Mouse (Mus musculus) liver, embryonic 15.5 days (tissue): Measurements from ENCODE around the gene C1ql4. TPM values are rescaled to one million over a fixed set of nuclear protein-coding genes. Genes with fewer than 3 reads are reported as not detected.
"Not testable (repeated sequence)": the region's sequence is repeated elsewhere in the genome, so short reads cannot be mapped to it uniquely, and the experiment has no call there.

ENCODE experiments used
- ATAC-seq: fragments of 200-750 bp; cut with Nextera tagmentation; 2 replicates; pipeline ENCODE4 v1.8.0; 2017; ENCODE audit warnings: moderate number of reproducible peaks, mild to moderate bottlenecking, moderate library complexity; ENCODE audit not compliant: insufficient read depth
- H3K27ac ChIP-seq: fragments of 300-500 bp; sonication (generic); replicated peaks from 2 replicates; pipeline ENCODE4 v1.5.1; 2015; ENCODE audit warnings: mild to moderate bottlenecking, inconsistent platforms
- H3K27me3 ChIP-seq: fragments of 300-500 bp; sonication (generic); 2 replicates; pipeline ENCODE4 v1.6.1; 2015; ENCODE audit warnings: mild to moderate bottlenecking, inconsistent platforms
- H3K36me3 ChIP-seq: fragments of 300-500 bp; sonication (generic); replicated peaks from 2 replicates; pipeline ENCODE4 v1.6.1; 2015; ENCODE audit warnings: moderate library complexity, mild to moderate bottlenecking, inconsistent platforms
- H3K4me1 ChIP-seq: fragments of 300-500 bp; sonication (generic); replicated peaks from 2 replicates; pipeline ENCODE4 v1.6.1; 2015; ENCODE audit warnings: inconsistent platforms
- H3K4me2 ChIP-seq: fragments of 300-500 bp; sonication (generic); 2 replicates; pipeline ENCODE4 v1.6.1; 2015; ENCODE audit warnings: moderate library complexity, mild to moderate bottlenecking, inconsistent platforms
- H3K4me3 ChIP-seq: fragments of 300-500 bp; sonication (generic); replicated peaks from 2 replicates; pipeline ENCODE4 v1.5.1; 2015; ENCODE audit warnings: mild to moderate bottlenecking, inconsistent platforms
- H3K9ac ChIP-seq: fragments of 300-500 bp; sonication (generic); 2 replicates; pipeline ENCODE4 v1.6.1; 2015; ENCODE audit warnings: moderate library complexity, mild to moderate bottlenecking, inconsistent platforms
- H3K9me3 ChIP-seq: fragments of 300-500 bp; sonication (generic); replicated peaks from 2 replicates; pipeline ENCODE4 v1.6.1; 2016; ENCODE audit warnings: inconsistent platforms
- WGBS: fragments of 180-500 bp; shearing (Covaris S2); methylation state at CpG from one replicate; pipeline ENCODE4 v1.1.7; 2015; ENCODE audit warnings: mixed read lengths; ENCODE audit not compliant: insufficient replicate concordance; 5-methylcytosine and 5-hydroxymethylcytosine counted together
- polyA plus RNA-seq: library from polyadenylated mRNA; unstranded; fragments of >200 nt; fragmentation: Nextera tagmentation; extraction: Ambion mirVana; gene quantifications from 2 replicates; pipeline ENCODE4 v1.2.1, GENCODE M21; 2015

Gene C1ql4
- polyA plus RNA-seq, 1 experiment from 2014 or later: not detected

DNA sequence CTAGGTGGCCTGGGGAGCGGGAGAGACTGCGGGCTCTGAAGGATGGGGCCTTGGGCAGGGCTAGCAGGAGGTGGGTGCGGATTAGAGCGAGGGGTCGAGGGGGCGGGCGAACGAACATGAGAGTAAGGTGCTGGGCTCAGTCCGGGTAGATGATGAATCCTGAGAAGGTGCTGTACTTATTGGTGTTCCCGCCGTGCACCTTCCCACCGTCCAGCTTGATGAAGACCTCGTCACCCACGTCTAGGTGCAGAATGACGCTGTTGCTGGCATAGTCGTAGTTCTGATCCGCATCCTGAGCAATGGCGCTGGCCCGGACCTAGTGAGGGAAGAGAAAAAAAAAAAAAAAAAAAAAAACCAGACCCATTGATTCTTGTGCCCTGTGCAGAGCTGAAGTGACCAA is 3.0 kb downstream of the C1ql4 start:
- WGBS: 23% methylated on average over 19 of the region's 19 CpGs
- no peak overlapping the region for H3K27ac ChIP-seq
- H3K9me3 ChIP-seq: no peaks in the 10 kb centered on the region
- peaks cover 35% of the 10 kb centered on the region for H3K36me3 ChIP-seq
- no peak for ATAC-seq
- peak overlapping the region; percentile 44; the same call in 1 of the 2 replicates for H3K4me2 ChIP-seq
- peaks cover 38% of the 10 kb centered on the region for H3K4me1 ChIP-seq
- H3K9ac ChIP-seq: no peak overlapping the region
- H3K4me3 ChIP-seq: no peak overlapping the region
- H3K27me3 ChIP-seq: peaks cover 66% of the 10 kb centered on the region

DNA sequence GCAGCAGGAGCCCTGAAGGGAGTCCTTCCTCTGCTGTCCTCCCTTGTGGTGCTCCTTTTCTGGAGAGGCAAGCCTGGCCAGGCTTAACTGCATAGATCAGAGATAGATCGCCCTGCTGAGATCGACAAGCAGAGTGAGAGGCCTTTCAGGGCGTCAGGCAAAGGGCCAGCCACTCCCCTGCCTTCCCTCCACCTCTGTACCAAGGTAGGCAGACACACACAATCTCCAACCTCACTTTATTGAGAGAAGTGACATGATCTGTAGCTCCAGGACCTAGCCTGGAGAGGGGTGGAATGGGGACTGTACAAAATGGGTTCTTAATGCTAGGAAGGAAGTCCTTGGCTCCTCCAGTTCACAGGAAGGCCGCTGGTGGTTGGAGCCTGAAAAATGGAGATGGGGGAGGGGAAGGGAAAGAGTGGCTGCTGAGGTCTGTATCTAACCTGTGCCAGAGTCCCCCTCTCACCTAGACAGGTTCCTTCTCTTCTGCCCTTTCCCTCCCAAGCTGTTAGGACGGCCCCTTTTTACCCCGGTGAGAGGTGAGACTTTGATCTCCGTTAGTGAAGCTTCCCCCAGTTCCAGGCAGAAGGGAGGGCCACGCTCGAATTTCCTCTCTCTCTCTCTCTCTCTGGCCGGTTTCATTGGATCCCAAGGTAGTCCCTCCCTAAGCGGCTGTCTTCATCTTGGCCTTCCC is 3.6 kb downstream of the C1ql4 start:
- Histone ChIP-seq H3K4me3 (no peak overlapping the region), H3K36me3 (peaks cover 35% of the 10 kb centered on the region), H3K9ac (no peak overlapping the region), H3K9me3 (no peaks in the 10 kb centered on the region), H3K27ac (no peak overlapping the region), H3K4me2 (peak overlapping the region; percentile 44; the same call in 1 of the 2 replicates), H3K4me1 (peaks cover 35% of the 10 kb centered on the region), H3K27me3 (peaks cover 60% of the 10 kb centered on the region)
- 7% methylated on average over 11 of the region's 11 CpGs for WGBS
- ATAC-seq: no peak

DNA sequence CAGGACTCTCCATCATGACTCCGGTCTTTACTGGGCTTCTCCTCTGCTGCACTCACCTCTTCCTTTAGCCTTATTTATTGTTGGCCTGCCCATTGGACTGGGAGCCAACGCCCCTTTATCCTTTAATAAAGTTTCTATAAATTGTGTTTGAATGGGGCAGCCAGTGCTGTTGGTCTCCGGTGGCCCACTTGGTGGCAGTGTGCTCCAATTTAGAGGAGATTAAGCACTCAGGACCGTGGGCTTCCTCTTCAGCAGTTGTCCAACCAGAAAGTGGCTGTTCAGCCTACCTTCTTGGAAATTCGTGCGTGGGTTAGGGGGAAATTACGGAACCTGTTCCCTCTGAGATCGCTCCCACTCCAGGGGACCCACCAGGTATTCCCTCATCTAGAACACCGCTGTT is 4.4 kb downstream of the C1ql4 start:
- Histone ChIP-seq H3K27ac (no peak overlapping the region), H3K4me1 (peaks cover 31% of the 10 kb centered on the region), H3K36me3 (peaks cover 43% of the 10 kb centered on the region), H3K9ac (no peak overlapping the region), H3K4me2 (no peak overlapping the region), H3K4me3 (no peak overlapping the region), H3K9me3 (no peaks in the 10 kb centered on the region), H3K27me3 (peaks cover 52% of the 10 kb centered on the region)
- ATAC-seq: no peak
- WGBS: 62% methylated on average over 9 of the region's 9 CpGs

DNA sequence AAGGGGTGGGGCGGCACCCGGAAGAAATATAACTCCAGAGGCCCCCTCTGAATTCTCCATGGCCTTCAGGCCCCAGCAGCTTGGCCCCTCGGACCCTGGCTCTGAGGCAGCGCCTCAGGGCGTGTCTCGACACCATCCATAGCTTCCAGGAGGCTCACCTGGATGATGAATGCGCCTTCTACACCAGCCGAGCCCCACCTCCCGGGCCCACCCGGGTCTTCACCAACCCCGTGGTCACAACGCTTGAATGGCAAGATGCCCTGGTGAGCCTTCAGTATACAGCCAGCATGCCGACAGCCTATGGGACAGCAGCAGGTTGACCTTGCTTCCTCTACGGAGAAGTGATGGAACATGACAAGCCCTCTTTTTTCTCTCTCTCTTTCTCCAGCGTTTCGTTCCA is 4.8 kb downstream of the C1ql4 start:
- H3K4me3 ChIP-seq: no peak overlapping the region
- 87% methylated on average over 16 of the region's 16 CpGs for whole genome bisulfite sequencing
- H3K9ac ChIP-seq: no peak overlapping the region
- H3K4me1 ChIP-seq: peaks cover 27% of the 10 kb centered on the region
- no peaks in the 10 kb centered on the region for H3K9me3 ChIP-seq
- no peak overlapping the region for H3K27ac ChIP-seq
- no peak overlapping the region for H3K4me2 ChIP-seq
- no peak for ATAC-seq
- H3K36me3 ChIP-seq: peaks cover 47% of the 10 kb centered on the region
- peaks cover 48% of the 10 kb centered on the region for H3K27me3 ChIP-seq

DNA sequence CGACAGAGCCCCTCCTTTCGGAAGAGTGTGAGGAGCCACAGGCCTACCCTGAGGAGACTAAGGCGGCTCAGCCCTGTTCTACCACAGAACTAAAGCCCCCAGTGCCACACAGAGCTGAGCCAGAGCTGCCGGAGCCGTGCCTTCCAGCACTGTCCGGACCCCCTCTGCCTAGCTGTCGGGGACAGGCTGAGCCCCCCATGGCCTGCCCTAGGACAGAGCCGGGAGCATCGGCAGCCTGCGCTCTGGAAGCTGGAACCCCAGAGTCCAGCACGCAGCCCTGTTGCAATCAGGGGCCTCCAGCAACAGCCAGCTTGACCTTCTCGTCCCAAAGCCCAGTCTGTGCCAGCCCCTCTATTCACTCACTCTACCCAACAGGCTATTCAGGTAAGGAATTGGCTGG is 5.3 kb downstream of the C1ql4 start:
- Histone ChIP-seq H3K27me3 (peaks cover 43% of the 10 kb centered on the region), H3K9me3 (no peaks in the 10 kb centered on the region), H3K9ac (no peak overlapping the region), H3K27ac (no peak overlapping the region), H3K4me2 (no peak overlapping the region), H3K36me3 (peaks cover 52% of the 10 kb centered on the region), H3K4me3 (no peak overlapping the region), H3K4me1 (peaks cover 22% of the 10 kb centered on the region)
- WGBS: 84% methylated on average over 12 of the region's 12 CpGs
- ATAC-seq: no peak

DNA sequence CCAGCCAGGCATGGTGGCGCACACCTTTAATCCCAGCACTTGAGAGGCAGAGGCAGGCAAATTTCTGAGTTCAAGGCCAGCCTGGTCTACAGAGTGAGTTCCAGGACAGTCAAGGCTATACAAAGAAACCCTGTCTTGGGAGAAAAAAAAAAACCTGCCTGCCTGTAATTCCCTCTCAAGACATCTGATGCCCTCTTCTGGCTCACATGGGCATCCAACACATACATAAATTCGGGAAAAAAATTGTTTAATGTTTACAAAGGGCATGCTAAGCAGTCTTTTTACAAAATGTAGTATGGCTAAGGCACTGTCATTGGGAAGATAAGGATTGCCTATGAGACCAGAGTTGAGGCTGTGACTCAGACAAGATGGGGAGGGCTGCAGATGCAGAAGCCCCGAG is 7.8 kb downstream of the C1ql4 start:
- no peak overlapping the region for H3K4me2 ChIP-seq
- no peak overlapping the region for H3K4me3 ChIP-seq
- H3K4me1 ChIP-seq: peaks cover 37% of the 10 kb centered on the region
- peaks cover 18% of the 10 kb centered on the region for H3K27me3 ChIP-seq
- no peaks in the 10 kb centered on the region for H3K9me3 ChIP-seq
- H3K36me3 ChIP-seq: peaks cover 62% of the 10 kb centered on the region
- no peak overlapping the region for H3K9ac ChIP-seq
- 73% methylated on average over 3 of the region's 3 CpGs for WGBS
- no peak overlapping the region for H3K27ac ChIP-seq
- no peak for ATAC-seq

DNA sequence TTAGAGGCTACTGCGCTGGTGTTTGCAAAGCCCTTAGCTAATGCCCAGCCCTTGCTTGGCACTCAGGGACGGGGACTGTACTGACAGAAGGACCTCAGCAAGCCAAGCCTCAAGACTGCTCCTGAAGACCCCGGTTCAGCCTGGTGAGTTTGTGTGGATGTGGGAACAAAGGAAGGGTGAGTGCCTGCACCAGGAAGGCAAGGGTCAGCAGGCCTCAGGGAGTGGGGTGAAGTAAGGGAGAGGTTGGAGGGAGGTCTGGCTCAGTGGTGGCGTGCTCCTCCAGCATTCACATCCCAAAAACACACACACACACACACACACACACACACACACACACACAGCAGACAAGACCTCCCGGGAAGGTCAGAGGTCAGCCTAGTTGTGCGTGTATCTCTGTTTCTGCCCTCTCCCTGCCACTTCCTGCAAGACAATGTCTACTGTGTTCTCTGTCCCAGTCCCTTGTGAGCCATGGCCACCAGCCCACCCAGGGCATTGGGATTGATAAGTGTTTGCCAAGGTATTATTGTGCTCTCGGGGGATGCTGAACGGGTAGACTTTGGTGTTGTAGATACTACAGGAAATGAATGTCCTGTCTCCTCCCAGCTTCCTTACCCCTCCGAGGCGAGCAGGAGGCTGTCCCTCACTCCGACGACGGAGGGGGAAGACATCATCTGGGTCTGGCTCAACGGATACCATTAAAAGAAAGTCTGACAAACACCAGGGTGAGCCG is 9.3 kb downstream of the C1ql4 start:
- Histone ChIP-seq H3K9ac (no peak overlapping the region), H3K4me3 (no peak overlapping the region), H3K27me3 (peaks cover 3% of the 10 kb centered on the region; the same call in 1 of the 2 replicates), H3K4me2 (no peak overlapping the region), H3K27ac (no peak overlapping the region), H3K9me3 (no peaks in the 10 kb centered on the region), H3K36me3 (peaks cover 60% of the 10 kb centered on the region), H3K4me1 (peaks cover 33% of the 10 kb centered on the region)
- ATAC-seq: no peak
- WGBS: 75% methylated on average over 15 of the region's 15 CpGs

DNA sequence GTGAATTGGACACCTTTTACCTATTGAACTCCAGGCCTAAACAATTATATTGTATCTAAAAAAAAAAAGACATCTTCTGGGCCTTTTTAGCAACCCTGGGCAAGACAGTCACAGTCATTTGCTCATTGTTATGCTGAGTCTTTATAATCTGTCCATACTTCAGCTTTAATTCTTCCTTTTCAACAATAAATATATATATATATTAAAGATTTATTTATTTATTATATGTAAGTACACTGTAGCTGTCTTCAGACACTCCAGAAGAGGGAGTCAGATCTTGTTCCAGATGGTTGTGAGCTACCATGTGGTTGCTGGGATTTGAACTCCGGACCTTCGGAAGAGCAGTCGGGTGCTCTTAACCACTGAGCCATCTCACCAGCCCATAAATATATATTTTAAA is 11.6 kb downstream of the C1ql4 start:
- H3K9ac ChIP-seq: peak overlapping the region; percentile 86
- not testable (repeated sequence) for H3K27me3 ChIP-seq, H3K27ac ChIP-seq, H3K9me3 ChIP-seq, ATAC-seq
- peak overlapping the region; percentile 86 for H3K4me2 ChIP-seq
- peaks cover 29% of the 10 kb centered on the region for H3K4me1 ChIP-seq
- peaks cover 38% of the 10 kb centered on the region for H3K36me3 ChIP-seq
- WGBS: 89% methylated on average over 3 of the region's 3 CpGs
- peak overlapping the region; percentile 86 for H3K4me3 ChIP-seq

DNA sequence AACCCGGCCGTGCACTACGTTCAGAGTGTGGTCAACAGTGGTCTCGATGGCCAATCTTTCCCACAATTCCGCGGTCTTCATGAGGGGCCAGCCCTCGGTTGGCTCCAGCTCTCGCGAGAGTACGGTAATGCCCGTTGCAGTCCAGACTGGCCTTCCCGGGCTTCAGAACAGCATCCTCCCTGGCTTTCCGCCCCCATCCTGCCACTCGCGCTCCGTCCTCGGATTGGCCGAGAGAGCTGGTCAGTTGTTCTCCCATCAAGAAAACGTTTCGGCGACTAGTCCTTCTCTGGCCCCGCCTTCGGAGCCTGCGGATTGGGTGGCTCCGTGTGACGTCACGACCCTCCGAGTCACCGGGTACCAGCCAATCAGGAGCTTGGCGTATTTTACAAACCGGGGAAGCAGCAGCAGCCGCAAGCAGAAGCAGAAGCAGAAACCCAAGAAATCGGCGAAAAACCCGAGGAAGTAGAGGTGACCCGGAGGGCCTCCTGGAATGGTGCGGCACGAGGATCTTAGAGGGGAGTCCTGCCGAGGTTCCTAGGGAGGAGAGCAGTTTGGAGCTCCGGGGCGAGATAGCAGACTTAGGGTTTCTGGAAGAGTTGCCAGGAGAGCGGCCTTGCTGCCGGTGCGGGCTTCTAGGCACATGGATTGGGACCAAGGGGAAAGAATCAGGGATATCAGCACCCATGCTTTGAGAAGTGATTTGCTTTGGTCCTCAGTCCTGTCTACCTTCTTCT is 12.8 kb downstream of the C1ql4 start:
- peak; percentile 90 for ATAC-seq
- no peaks in the 10 kb centered on the region; the same call in 1 of the 2 replicates for H3K9me3 ChIP-seq
- H3K36me3 ChIP-seq: peaks cover 27% of the 10 kb centered on the region
- peaks cover 29% of the 10 kb centered on the region for H3K4me1 ChIP-seq
- H3K4me3 ChIP-seq: peak overlapping the region; percentile 86
- under 1% methylated on average over 44 of the region's 44 CpGs for WGBS
- H3K4me2 ChIP-seq: peak overlapping the region; percentile 86
- H3K27ac ChIP-seq: peak overlapping the region; percentile 94
- H3K9ac ChIP-seq: peak overlapping the region; percentile 86
- H3K27me3 ChIP-seq: no peaks in the 10 kb centered on the region

DNA sequence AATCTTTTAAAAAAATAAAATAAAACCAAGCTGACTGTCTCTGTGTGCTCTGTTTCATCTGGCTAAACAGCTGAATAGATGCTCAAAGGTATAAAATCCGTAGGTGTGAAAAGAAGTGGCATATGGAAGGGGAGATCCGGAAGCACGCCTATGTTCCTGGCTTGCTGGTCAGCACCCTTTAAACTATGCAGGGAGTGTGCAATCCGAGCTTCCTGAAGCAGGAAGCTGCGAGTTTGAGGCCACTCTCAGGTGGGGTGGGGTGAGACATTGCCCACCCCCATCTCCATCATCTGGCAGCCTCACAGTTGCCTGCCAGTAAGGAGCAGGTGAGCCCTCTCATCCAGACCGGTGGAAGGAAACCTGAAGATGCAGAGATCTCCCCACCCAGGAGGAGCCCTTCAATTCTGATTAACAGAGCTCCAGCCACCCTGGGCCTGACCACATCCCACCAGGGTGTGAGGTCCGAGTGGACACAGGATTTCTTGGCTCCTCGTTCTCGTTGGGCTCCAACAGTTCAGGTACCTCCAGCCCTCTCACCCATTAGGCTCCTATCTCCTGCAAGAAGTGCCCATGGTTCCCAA is 13.5 kb downstream of the C1ql4 start, which contains the start of gene Troap:
TSS of gene Troap (plus strand) at position 557 of the 581 bp plus-strand sequence.
- Histone ChIP-seq H3K27me3 (peaks cover 4% of the 10 kb centered on the region; the same call in 1 of the 2 replicates), H3K36me3 (peaks cover 27% of the 10 kb centered on the region), H3K9me3 (no peaks in the 10 kb centered on the region; the same call in 1 of the 2 replicates), H3K4me2 (peak within 1 kb of the TSS; percentile 86), H3K4me3 (peak within 1 kb of the TSS; percentile 86), H3K4me1 (peaks cover 29% of the 10 kb centered on the region), H3K9ac (peak within 1 kb of the TSS; percentile 86), H3K27ac (peak within 1 kb of the TSS; percentile 94)
- 17% methylated on average over 9 of the region's 9 CpGs for WGBS
- peak; percentile 16 for ATAC-seq
